Mouse (Mus musculus) cerebellum, adult 2 months (tissue): Measurements from ENCODE around the gene Gm8947.
"Not testable (repeated sequence)": the region's sequence is repeated elsewhere in the genome, so short reads cannot be mapped to it uniquely, and the experiment has no call there.

Source experiments
- CTCF ChIP-seq: fragments of 200-500 bp; IDR thresholded peaks from 2 replicates; pipeline ENCODE4 v1.5.1; 2011; ENCODE audit warnings: low read depth, mild to moderate bottlenecking, control low read depth, low read length, moderate library complexity, borderline replicate concordance; ENCODE audit not compliant: insufficient read depth
- POLR2A ChIP-seq: fragments of 200-500 bp; IDR thresholded peaks from 2 replicates; pipeline ENCODE4 v1.6.1; 2011; ENCODE audit warnings: low read length, control low read depth, borderline replicate concordance; ENCODE audit not compliant: insufficient read depth

- TF ChIP-seq CTCF, POLR2A: not testable (repeated sequence)
Measured at GRCm38 (mm10) chr1:151154131-151154530, 38.0 kb upstream of the Gm8947 start.
